Comparison of ENCODE assay signal across 8 mouse cellular contexts in genomic region chr2:78049248-78049874, GRCm38 (mm10).
DNase-seq lines count a peak whose midpoint lies in the region; ATAC-seq and TF ChIP-seq lines count a peak whose summit lies in the region.

No protein-coding gene starts in this region.

- H3K36me3 ChIP-seq in forebrain, embryonic 11.5 days (ENCODE audit: control insufficient read depth, insufficient read depth, low read length), result no peaks in the 10 kb centered on the region
- H3K36me3 ChIP-seq in heart, embryonic 14.5 days (ENCODE audit: control insufficient read depth, insufficient read depth, low read length), result no peaks in the 10 kb centered on the region
- H3K36me3 ChIP-seq in liver, adult 2 months (ENCODE audit: control insufficient read depth, insufficient read depth, low read length), result no peaks in the 10 kb centered on the region
- H3K36me3 ChIP-seq in myocyte (ENCODE audit: control insufficient read depth, insufficient read depth), result no peaks in the 10 kb centered on the region
- H3K36me3 ChIP-seq in stomach, embryonic 14.5 days (ENCODE audit: control insufficient read depth, insufficient read depth, low read length), result no peaks in the 10 kb centered on the region

- H3K9me3 ChIP-seq in forebrain, embryonic 11.5 days (ENCODE audit: control insufficient read depth, low read length), result no peaks in the 10 kb centered on the region
- no peaks in the 10 kb centered on the region for H3K9me3 ChIP-seq in heart, embryonic 14.5 days (ENCODE audit: control insufficient read depth, low read length)
- H3K9me3 ChIP-seq in stomach, embryonic 14.5 days (ENCODE audit: control insufficient read depth, low read depth, low read length), result no peaks in the 10 kb centered on the region

- WGBS in forebrain, embryonic 11.5 days, result 23% methylated on average over 8 of the region's 8 CpGs
- 25% methylated on average over 8 of the region's 8 CpGs for WGBS in heart, embryonic 14.5 days
- WGBS in liver, adult 2 months, result 10% methylated on average over 8 of the region's 8 CpGs
- WGBS in stomach, embryonic 14.5 days, result 16% methylated on average over 8 of the region's 8 CpGs

- no peaks in the 10 kb centered on the region for H3K79me2 ChIP-seq in liver, adult 2 months (ENCODE audit: control insufficient read depth, insufficient read depth, low read length)
- H3K79me2 ChIP-seq in myocyte (ENCODE audit: control insufficient read depth, insufficient read depth), result no peaks in the 10 kb centered on the region

- no peak overlapping the region for H3K27ac ChIP-seq in brown adipose tissue, adult 24 weeks (replicated peaks; ENCODE audit: low read depth, low read length)
- no peak overlapping the region for H3K27ac ChIP-seq in forebrain, embryonic 11.5 days (ENCODE audit: low read depth, low read length)
- no peak overlapping the region for H3K27ac ChIP-seq in heart, embryonic 14.5 days (replicated peaks in 1 of 2; ENCODE audit: control insufficient read depth in 1 of 2, insufficient read depth in 1 of 2, low read depth in 2 of 2, low read length in 2 of 2)
- no peak overlapping the region for H3K27ac ChIP-seq in liver, adult 2 months (replicated peaks; ENCODE audit: insufficient read depth, low read depth, low read length)
- H3K27ac ChIP-seq in stomach, embryonic 14.5 days (ENCODE audit: low read length), result no peak overlapping the region

- H3K4me3 ChIP-seq in brown adipose tissue, adult 24 weeks (ENCODE audit: insufficient read depth, low read depth, low read length), result 0 out of 2 replicates have a peak overlapping the region, but pooled peaks have one; percentile 21
- 0 out of 2 replicates have a peak overlapping the region, but pooled peaks have one; percentile 5 for H3K4me3 ChIP-seq in forebrain, embryonic 11.5 days (ENCODE audit: low read depth, low read length)
- peak overlapping the region; percentile 28 to 37 for H3K4me3 ChIP-seq in heart, embryonic 14.5 days (ENCODE audit: control insufficient read depth in 1 of 2, insufficient read depth in 1 of 2, low read depth in 1 of 2, low read length in 2 of 2)
- H3K4me3 ChIP-seq in liver, adult 2 months (ENCODE audit: insufficient read depth, low read depth, low read length), result no peak overlapping the region
- peak overlapping the region; percentile 10 for H3K4me3 ChIP-seq in myocyte
- peak overlapping the region; percentile 5; the same call in 1 of the 2 replicates for H3K4me3 ChIP-seq in stomach, embryonic 14.5 days (ENCODE audit: low read depth, low read length)

- peak overlapping the region; percentile 32; the same call in 1 of the 2 replicates for H3K4me2 ChIP-seq in forebrain, embryonic 11.5 days (ENCODE audit: low read depth, low read length, severe bottlenecking)
- H3K4me2 ChIP-seq in heart, embryonic 14.5 days (ENCODE audit: low read length), result peak overlapping the region; percentile 61
- H3K4me2 ChIP-seq in myocyte (ENCODE audit: low read depth), result peak overlapping the region; percentile 96
- peak overlapping the region; percentile 41 for H3K4me2 ChIP-seq in stomach, embryonic 14.5 days (replicated peaks; ENCODE audit: low read depth, low read length)

- H3K9ac ChIP-seq in forebrain, embryonic 11.5 days (ENCODE audit: low read length), result no peak overlapping the region
- 0 out of 2 replicates have a peak overlapping the region, but pooled peaks have one; percentile 0 for H3K9ac ChIP-seq in heart, embryonic 14.5 days (ENCODE audit: low read length)
- H3K9ac ChIP-seq in liver, adult 2 months (ENCODE audit: low read depth, low read length), result no peak overlapping the region
- no peak overlapping the region for H3K9ac ChIP-seq in stomach, embryonic 14.5 days (replicated peaks; ENCODE audit: low read depth, low read length)

- TF ChIP-seq POLR2A in liver, adult 2 months (IDR thresholded peaks at IDR 0.05; ENCODE audit: extremely low read depth, insufficient read depth, low read length), result no peak
- TF ChIP-seq POLR2A in myocyte (IDR thresholded peaks at IDR 0.05; ENCODE audit: insufficient read length, low read depth), result no peak

- DNase-seq in CD4-positive, CD25-positive, alpha-beta regulatory T cell, adult 2 months (ENCODE audit: low read depth, low spot score), result peak; percentile 56
- DNase-seq in forebrain, embryonic 11.5 days (ENCODE audit: low spot score), result peak; percentile 87
- DNase-seq in kidney, postnatal 10 days, result peak; percentile 87
- DNase-seq in liver, adult 2 months (ENCODE audit: extremely low read depth, low read depth, low spot score), result peak; percentile 71

- H3K4me1 ChIP-seq in brown adipose tissue, adult 24 weeks (ENCODE audit: control insufficient read depth, insufficient read depth, insufficient read length, low read length), result no peaks in the 10 kb centered on the region
- H3K4me1 ChIP-seq in forebrain, embryonic 11.5 days (replicated peaks; ENCODE audit: control insufficient read depth, insufficient read depth, low read length), result 0 out of 2 replicates have a peak, but pooled peaks cover 4% of the 10 kb centered on the region
- H3K4me1 ChIP-seq in heart, embryonic 14.5 days (ENCODE audit: control insufficient read depth in 2 of 2, insufficient read depth in 2 of 2, low read length in 2 of 2), result peaks cover 0 to 6% of the 10 kb centered on the region in 2 experiments; a peak in 3 of 4 replicates
- H3K4me1 ChIP-seq in liver, adult 2 months (ENCODE audit: control insufficient read depth, insufficient read depth, low read length), result no peaks in the 10 kb centered on the region; the same call in 1 of the 2 replicates
- H3K4me1 ChIP-seq in stomach, embryonic 14.5 days (ENCODE audit: control insufficient read depth, insufficient read depth, low read length), result peaks cover 6% of the 10 kb centered on the region

- peak; percentile 88 for ATAC-seq in forebrain, embryonic 11.5 days (replicated peaks; ENCODE audit: low FRiP score)
- no peak for ATAC-seq in heart, embryonic 14.5 days (ENCODE audit: insufficient number of reproducible peaks, insufficient read depth, low FRiP score, low read depth)
- ATAC-seq in stomach, embryonic 14.5 days (ENCODE audit: insufficient number of reproducible peaks, insufficient read depth, low FRiP score, low read depth), result peak; percentile 85

- H3ac ChIP-seq in myocyte (ENCODE audit: control insufficient read depth, insufficient read length), result no peak overlapping the region

- H3K27me3 ChIP-seq in forebrain, embryonic 11.5 days (ENCODE audit: control insufficient read depth, insufficient read depth, low read length), result no peaks in the 10 kb centered on the region
- H3K27me3 ChIP-seq in heart, embryonic 14.5 days (ENCODE audit: control insufficient read depth, insufficient read depth, low read length), result no peaks in the 10 kb centered on the region
- H3K27me3 ChIP-seq in liver, adult 2 months (ENCODE audit: control insufficient read depth, insufficient read depth, low read length), result no peaks in the 10 kb centered on the region
- H3K27me3 ChIP-seq in myocyte (ENCODE audit: control insufficient read depth, insufficient read depth, insufficient read length), result no peaks in the 10 kb centered on the region
- H3K27me3 ChIP-seq in stomach, embryonic 14.5 days (ENCODE audit: control insufficient read depth, insufficient read depth, low read length), result no peaks in the 10 kb centered on the region

- TF ChIP-seq CTCF in liver, adult 2 months (IDR thresholded peaks at IDR 0.05; ENCODE audit: low read depth, low read length), result peak; percentile 72

TF ChIP-seq in myocyte, 11 proteins besides CTCF, POLR2A, EP300 and RAD21:
- no peak for TF ChIP-seq REST (IDR thresholded peaks at IDR 0.05; ENCODE audit: insufficient read depth, insufficient read length)
- no peak for TF ChIP-seq MAX (IDR thresholded peaks at IDR 0.05; ENCODE audit: low read depth)
- TF ChIP-seq MYOD1 (IDR thresholded peaks at IDR 0.05; ENCODE audit: control insufficient read depth in 1 of 3, insufficient read length in 2 of 3, low read depth in 2 of 3), result no peak
- TF ChIP-seq CEBPB (IDR thresholded peaks at IDR 0.05; ENCODE audit: insufficient read depth, poor library complexity, severe bottlenecking), result no peak
- TF ChIP-seq MYOG (IDR thresholded peaks at IDR 0.05; ENCODE audit: control insufficient read depth in 1 of 3, insufficient read depth in 1 of 3, insufficient read length in 2 of 3, low read depth in 2 of 3), result no peak
- TF ChIP-seq TCF12 (IDR thresholded peaks at IDR 0.05; ENCODE audit: insufficient read depth, poor library complexity, severe bottlenecking), result no peak
- no peak for TF ChIP-seq TCF3 (IDR thresholded peaks at IDR 0.05; ENCODE audit: insufficient read length, low read depth)
- no peak for TF ChIP-seq SRF (IDR thresholded peaks at IDR 0.05; ENCODE audit: control insufficient read depth, insufficient read length, low read depth)
- no peak for TF ChIP-seq E2F4 (IDR thresholded peaks at IDR 0.05; ENCODE audit: insufficient read depth)
- TF ChIP-seq USF1 (IDR thresholded peaks at IDR 0.05; ENCODE audit: low read depth), result no peak
- TF ChIP-seq POLR2AphosphoS2 (IDR thresholded peaks at IDR 0.05; ENCODE audit: insufficient read length, low read depth), result no peak

Comparison
In these comparisons a context has a peak if more than half of its experiments do, and no peak if none do; other contexts are left out.
1. H3K4me2 ChIP-seq: peak in every context shown above with its lines; median percentile 96 in myocyte; 61 in heart, embryonic 14.5 days; 41 in stomach, embryonic 14.5 days; 32 in forebrain, embryonic 11.5 days.